In genomic region chr1:152717329-152717728, GRCm38 (mm10) we compare ENCODE assay signal across 26 mouse cellular contexts. TPM values are rescaled to one million over a fixed set of nuclear protein-coding genes. Genes with fewer than 3 reads are reported as not detected.
DNase-seq lines count a peak whose midpoint lies in the region; ATAC-seq lines count a peak whose summit lies in the region.
"Had no signal": no experiment of that assay in that cellular context is flagged by ENCODE, and none has a peak within 500 bp of the region (broad histone marks: within the 10 kb centered on the region; RNA-seq: fewer than 3 reads in every experiment).

No protein-coding gene starts in this region.

- no peaks in the 10 kb centered on the region for H3K27me3 ChIP-seq in lung, embryonic 15.5 days
- H3K27me3 ChIP-seq in embryonic facial prominence, embryonic 10.5 days (replicated peaks; ENCODE audit: low read depth, poor library complexity, severe bottlenecking), result no peaks in the 10 kb centered on the region
- no peaks in the 10 kb centered on the region for H3K27me3 ChIP-seq in stomach, embryonic 14.5 days (ENCODE audit: control insufficient read depth, insufficient read depth, low read length)
- H3K27me3 ChIP-seq: embryonic facial prominence, embryonic 15.5 days; heart, embryonic 15.5 days had no signal

- ATAC-seq in lung, embryonic 15.5 days (ENCODE audit: borderline replicate concordance, extremely low read depth, low FRiP score, low TSS enrichment), result no peak
- peak; percentile 49; the same call in 1 of the 2 replicates for ATAC-seq in stomach, embryonic 14.5 days (ENCODE audit: insufficient number of reproducible peaks, insufficient read depth, low FRiP score, low read depth)
- ATAC-seq: forebrain, embryonic 14.5 days; hindbrain, embryonic 16.5 days; inflammation-experienced regulatory T-cells, adult 6 months had no signal

- intact Hi-C loops in left cerebral cortex, postnatal 4 days (cut with DNase I), result no loop called here

- peak overlapping the region; percentile 53 for H3K27ac ChIP-seq in lung, embryonic 15.5 days
- peak overlapping the region; percentile 26; the same call in 1 of the 2 replicates for H3K27ac ChIP-seq in embryonic facial prominence, embryonic 10.5 days (replicated peaks)
- H3K27ac ChIP-seq in stomach, embryonic 14.5 days (ENCODE audit: low read length), result peak overlapping the region; percentile 40
- H3K27ac ChIP-seq: forebrain, embryonic 10.5 days; heart, embryonic 15.5 days had no signal

- no peaks in the 10 kb centered on the region for H3K36me3 ChIP-seq in lung, embryonic 15.5 days
- no peaks in the 10 kb centered on the region for H3K36me3 ChIP-seq in embryonic facial prominence, embryonic 10.5 days (replicated peaks)
- H3K36me3 ChIP-seq in stomach, embryonic 14.5 days (ENCODE audit: control insufficient read depth, insufficient read depth, low read length), result no peaks in the 10 kb centered on the region
- H3K36me3 ChIP-seq: embryonic facial prominence, embryonic 15.5 days; forebrain, embryonic 10.5 days; heart, embryonic 15.5 days had no signal

- H3K4me3 ChIP-seq in lung, embryonic 15.5 days, result no peak overlapping the region
- H3K4me3 ChIP-seq in embryonic facial prominence, embryonic 10.5 days, result no peak overlapping the region
- H3K4me3 ChIP-seq in stomach, embryonic 14.5 days (ENCODE audit: low read depth, low read length), result no peak overlapping the region
- H3K4me3 ChIP-seq: embryonic facial prominence, embryonic 15.5 days; erythroblast, embryonic 14.5 days; forebrain, embryonic 10.5 days; heart, embryonic 15.5 days had no signal

- peaks cover 14% of the 10 kb centered on the region for H3K4me1 ChIP-seq in lung, embryonic 15.5 days
- H3K4me1 ChIP-seq in embryonic facial prominence, embryonic 10.5 days, result peaks cover 18% of the 10 kb centered on the region
- 0 out of 2 replicates have a peak, but pooled peaks cover 6% of the 10 kb centered on the region for H3K4me1 ChIP-seq in stomach, embryonic 14.5 days (ENCODE audit: control insufficient read depth, insufficient read depth, low read length)

- H3K9ac ChIP-seq in lung, embryonic 15.5 days, result no peak overlapping the region
- no peak overlapping the region for H3K9ac ChIP-seq in stomach, embryonic 14.5 days (replicated peaks; ENCODE audit: low read depth, low read length)
- H3K9ac ChIP-seq: embryonic facial prominence, embryonic 15.5 days; heart, embryonic 15.5 days had no signal

- H3K4me2 ChIP-seq in lung, embryonic 15.5 days, result no peak overlapping the region
- no peak overlapping the region for H3K4me2 ChIP-seq in stomach, embryonic 14.5 days (replicated peaks; ENCODE audit: low read depth, low read length)
- H3K4me2 ChIP-seq: embryonic facial prominence, embryonic 15.5 days; heart, embryonic 15.5 days had no signal

- WGBS in lung, embryonic 15.5 days, result 58% methylated on average over 1 of the region's 1 CpGs
- 80% methylated on average over 1 of the region's 1 CpGs for WGBS in embryonic facial prominence, embryonic 10.5 days
- 65% methylated on average over 1 of the region's 1 CpGs for WGBS in stomach, embryonic 14.5 days

- DNase-seq in heart, adult 11 months, result peak; percentile 76
- no peak for DNase-seq in heart, adult 18-20 months
- DNase-seq in lung, postnatal 10 days, result no peak
- DNase-seq in embryonic facial prominence, embryonic 10.5 days (ENCODE audit: low spot score), result no peak
- no peak for DNase-seq in adrenal gland, postnatal 25 days
- no peak for DNase-seq in left cerebral cortex, postnatal 4 days
- DNase-seq: adrenal gland, postnatal 10 days; cerebellum, adult 11-12 months; cerebellum, adult 9-11 months; cerebellum, postnatal 36 days had no signal

- H3K9me3 ChIP-seq in lung, embryonic 15.5 days, result no peaks in the 10 kb centered on the region
- H3K9me3 ChIP-seq in embryonic facial prominence, embryonic 10.5 days, result no peaks in the 10 kb centered on the region
- H3K9me3 ChIP-seq in stomach, embryonic 14.5 days (ENCODE audit: control insufficient read depth, low read depth, low read length), result no peaks in the 10 kb centered on the region; the same call in 1 of the 2 replicates
- H3K9me3 ChIP-seq: embryonic facial prominence, embryonic 15.5 days; forebrain, embryonic 10.5 days; heart, embryonic 15.5 days had no signal

RNA-seq across cellular contexts. Expression of gene Apobec4, which starts 33.0 kb away (rescaled TPM):
- total RNA-seq in heart, adult 18-20 months (2021), result not detected
- polyA plus RNA-seq in lung, embryonic 15.5 days (2015; fragmentation: Nextera tagmentation; extraction: Ambion mirVana), result 0.12 TPM in 1 of 2 replicates, not detected in the other
- polyA plus RNA-seq in embryonic facial prominence, embryonic 10.5 days (2016; fragmentation: Nextera tagmentation; extraction: Ambion mirVana), result not detected in 2 replicates
- polyA plus RNA-seq in stomach, embryonic 14.5 days (2014; fragmentation: Nextera tagmentation; extraction: Ambion mirVana), result not detected in 2 replicates
- not detected in 2 replicates for total RNA-seq in adrenal gland, postnatal 25 days (2021)
- not detected for total RNA-seq in left cerebral cortex, postnatal 4 days (2021)
- total RNA-seq: adrenal gland, postnatal 10 days; gastrocnemius, adult 8-10 months; gastrocnemius, postnatal 4 days; heart, adult 8-10 months; heart, postnatal 25 days; MEL had no signal
- polyA plus RNA-seq: C2C12; erythroblast, embryonic 14.5 days; forebrain, embryonic 10.5 days; heart, embryonic 15.5 days; hindbrain, embryonic 11.5 days; inflammation-experienced regulatory T-cells, adult 6 months had no signal

RNA-seq across cellular contexts. Expression of gene Rgl1, which starts 48.8 kb away (rescaled TPM):
- total RNA-seq in heart, adult 18-20 months (2021), result 10 to 100 TPM; 23.5 to 25.8 TPM
- polyA plus RNA-seq in lung, embryonic 15.5 days (2015; fragmentation: Nextera tagmentation; extraction: Ambion mirVana), result 42.7 and 47.1 TPM in 2 replicates
- 28.0 and 30.8 TPM in 2 replicates for polyA plus RNA-seq in embryonic facial prominence, embryonic 10.5 days (2016; fragmentation: Nextera tagmentation; extraction: Ambion mirVana)
- polyA plus RNA-seq in stomach, embryonic 14.5 days (2014; fragmentation: Nextera tagmentation; extraction: Ambion mirVana), result 60.4 and 61.2 TPM in 2 replicates
- total RNA-seq in adrenal gland, postnatal 25 days (2021), result 18.2 and 31.1 TPM in 2 replicates
- total RNA-seq in left cerebral cortex, postnatal 4 days (2021), result 10 to 100 TPM; 45.6 to 55.2 TPM

RNA-seq across cellular contexts. Expression of gene Arpc5, which starts 49.0 kb away (rescaled TPM):
- 10 to 100 TPM; 26.2 to 29.7 TPM for total RNA-seq in heart, adult 18-20 months (2021)
- 261 and 279 TPM in 2 replicates for polyA plus RNA-seq in lung, embryonic 15.5 days (2015; fragmentation: Nextera tagmentation; extraction: Ambion mirVana)
- polyA plus RNA-seq in embryonic facial prominence, embryonic 10.5 days (2016; fragmentation: Nextera tagmentation; extraction: Ambion mirVana), result 198 and 199 TPM in 2 replicates
- polyA plus RNA-seq in stomach, embryonic 14.5 days (2014; fragmentation: Nextera tagmentation; extraction: Ambion mirVana), result 340 and 368 TPM in 2 replicates
- total RNA-seq in adrenal gland, postnatal 25 days (2021), result 111 and 124 TPM in 2 replicates
- total RNA-seq in left cerebral cortex, postnatal 4 days (2021), result 100 to 1,000 TPM; 244 to 271 TPM
